17 mouse cellular contexts compared by ENCODE assay signal in genomic region chr2:92328206-92328605, GRCm38 (mm10). TPM values are rescaled to one million over a fixed set of nuclear protein-coding genes. Genes with fewer than 3 reads are reported as not detected.
"Had no signal": no experiment of that assay in that cellular context is flagged by ENCODE, and none has a peak within 500 bp of the region (broad histone marks: within the 10 kb centered on the region; RNA-seq: fewer than 3 reads in every experiment).

No protein-coding gene starts in this region.

- H3K4me3 ChIP-seq: neural tube, embryonic 13.5 days; neural tube, embryonic 15.5 days; stomach, embryonic 15.5 days had no signal

- H3K9me3 ChIP-seq: neural tube, embryonic 13.5 days; neural tube, embryonic 15.5 days; stomach, embryonic 15.5 days had no signal

- H3K27ac ChIP-seq: neural tube, embryonic 13.5 days; neural tube, embryonic 15.5 days; stomach, embryonic 15.5 days; stomach, postnatal 0 days had no signal

- H3K27me3 ChIP-seq: neural tube, embryonic 13.5 days; neural tube, embryonic 15.5 days; stomach, embryonic 15.5 days had no signal

- H3K9ac ChIP-seq: neural tube, embryonic 13.5 days; neural tube, embryonic 15.5 days; stomach, embryonic 15.5 days had no signal

- DNase-seq: retina, postnatal 1 day; right cerebral cortex, adult 18-20 months; right cerebral cortex, postnatal 14 days; right cerebral cortex, postnatal 25 days; right cerebral cortex, postnatal 4 days; spleen, adult 18-20 months; thymus, adult 18-20 months; thymus, adult 2 months; thymus, postnatal 14 days; thymus, postnatal 25 days; thymus, postnatal 36 days; thymus, postnatal 4 days had no signal

- H3K4me1 ChIP-seq: neural tube, embryonic 13.5 days; neural tube, embryonic 15.5 days; stomach, embryonic 15.5 days had no signal

RNA-seq across cellular contexts. Expression of gene Large2, which starts 46.5 kb away (rescaled TPM):
- total RNA-seq: neutrophil, adult 5-6 weeks had no signal
